Mouse (Mus musculus) urinary bladder, adult 18-20 months (tissue): ENCODE results near the gene Coq7.

Experiments used
- DNase-seq, 2 experiments: peaks; one replicate each; pipeline ENCODE4 v3.0.0; 2022; ENCODE audit warnings: low spot score in 2 of 2, mixed read lengths in 2 of 2

Gene Coq7

DNA sequence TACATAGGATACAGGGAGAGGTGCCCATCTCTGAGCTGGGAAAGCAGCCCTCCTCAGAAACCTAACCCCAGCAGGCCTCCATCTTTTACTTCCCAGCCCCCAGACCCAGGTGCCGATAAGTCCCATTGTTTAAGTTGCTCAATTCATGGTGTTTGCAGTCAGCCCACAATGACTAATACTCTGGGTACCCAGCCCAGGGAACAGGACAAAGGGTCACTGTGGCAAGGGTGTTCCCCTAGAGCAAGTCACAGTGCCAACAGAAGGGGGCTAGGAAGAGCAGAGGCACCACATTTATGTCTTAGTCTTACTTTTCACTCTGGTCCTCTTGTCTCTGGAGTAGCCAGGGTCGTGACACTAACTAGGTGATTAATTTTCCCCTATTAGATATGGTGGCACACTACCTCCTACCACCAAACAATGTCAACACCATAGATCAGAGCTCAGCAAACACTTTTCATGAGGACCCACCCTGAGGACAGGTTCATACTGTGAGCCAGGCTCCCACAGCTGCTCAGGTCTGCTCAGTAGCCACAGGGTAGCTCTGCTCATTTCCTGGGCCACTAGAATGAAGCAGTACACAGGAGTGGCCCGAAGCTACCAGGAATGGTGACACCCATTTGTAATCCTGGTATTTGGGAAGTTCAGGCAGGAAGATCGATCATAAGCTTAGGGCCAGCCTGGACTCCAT lies 38.1 kb downstream of the Coq7 start:
- DNase-seq, result peak in 1 of 2 experiments; percentile 23

DNA sequence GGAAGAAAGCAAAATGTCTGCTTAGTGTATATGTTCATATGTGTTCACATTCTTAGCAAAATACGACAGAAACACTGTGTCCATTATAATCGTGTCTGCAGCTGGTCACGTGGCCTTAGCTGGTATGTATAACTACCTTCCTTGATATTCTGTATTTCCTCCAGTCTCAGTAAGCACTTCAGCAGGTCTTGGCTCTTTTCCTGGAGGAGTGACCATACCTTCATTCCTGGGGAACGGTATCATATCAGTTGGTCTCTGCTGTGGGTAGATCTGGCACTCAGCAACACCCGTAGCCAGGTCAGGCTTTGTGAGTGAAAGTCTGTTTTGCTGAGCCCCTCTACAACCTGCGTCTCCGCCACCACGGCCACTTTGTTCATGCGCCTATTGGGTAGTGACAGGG lies 39.3 kb downstream of the Coq7 start:
- DNase-seq, result no peak

DNA sequence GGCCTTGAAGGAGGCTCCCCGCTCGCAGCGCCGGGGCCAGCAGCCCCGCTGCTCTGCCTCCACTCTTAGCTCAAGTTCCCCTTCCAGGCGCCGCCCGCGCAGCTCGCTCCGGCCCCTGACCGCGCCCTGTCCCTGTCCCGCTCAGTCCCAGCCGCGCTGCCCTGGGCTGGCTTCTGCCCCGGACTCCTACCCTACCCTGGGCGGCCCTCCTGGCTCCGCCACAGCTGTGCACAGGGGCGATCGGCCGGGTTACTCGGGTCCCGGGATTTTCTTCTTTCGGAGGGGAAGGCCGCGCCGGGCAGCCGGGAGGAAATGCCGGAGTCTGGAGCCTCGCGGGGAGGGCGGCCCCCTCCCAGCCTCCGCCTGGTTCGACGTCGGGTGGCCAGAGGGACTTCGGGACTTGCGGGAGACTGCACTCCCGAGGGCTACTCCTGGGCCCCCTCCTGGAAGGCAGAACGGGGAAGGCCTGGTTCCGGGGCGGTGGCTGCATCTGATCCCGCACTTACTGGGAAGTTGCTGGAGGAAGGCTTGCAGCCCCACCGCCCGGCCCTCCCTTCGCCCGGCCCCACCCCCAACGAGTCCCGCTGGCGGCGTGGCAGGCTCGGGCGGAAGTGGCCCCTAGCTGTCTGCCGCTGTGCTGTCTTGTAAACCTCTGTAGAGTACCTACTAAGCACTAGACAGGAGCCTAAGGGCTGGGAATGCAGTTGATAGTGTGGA lies 41.6 kb downstream of the Coq7 start, which contains the start of gene Itpripl2:
Gene Itpripl2 (minus strand): TSS at position 545 of the 717 bp plus-strand sequence.
- DNase-seq, result peak; percentile 83 to 85

DNA sequence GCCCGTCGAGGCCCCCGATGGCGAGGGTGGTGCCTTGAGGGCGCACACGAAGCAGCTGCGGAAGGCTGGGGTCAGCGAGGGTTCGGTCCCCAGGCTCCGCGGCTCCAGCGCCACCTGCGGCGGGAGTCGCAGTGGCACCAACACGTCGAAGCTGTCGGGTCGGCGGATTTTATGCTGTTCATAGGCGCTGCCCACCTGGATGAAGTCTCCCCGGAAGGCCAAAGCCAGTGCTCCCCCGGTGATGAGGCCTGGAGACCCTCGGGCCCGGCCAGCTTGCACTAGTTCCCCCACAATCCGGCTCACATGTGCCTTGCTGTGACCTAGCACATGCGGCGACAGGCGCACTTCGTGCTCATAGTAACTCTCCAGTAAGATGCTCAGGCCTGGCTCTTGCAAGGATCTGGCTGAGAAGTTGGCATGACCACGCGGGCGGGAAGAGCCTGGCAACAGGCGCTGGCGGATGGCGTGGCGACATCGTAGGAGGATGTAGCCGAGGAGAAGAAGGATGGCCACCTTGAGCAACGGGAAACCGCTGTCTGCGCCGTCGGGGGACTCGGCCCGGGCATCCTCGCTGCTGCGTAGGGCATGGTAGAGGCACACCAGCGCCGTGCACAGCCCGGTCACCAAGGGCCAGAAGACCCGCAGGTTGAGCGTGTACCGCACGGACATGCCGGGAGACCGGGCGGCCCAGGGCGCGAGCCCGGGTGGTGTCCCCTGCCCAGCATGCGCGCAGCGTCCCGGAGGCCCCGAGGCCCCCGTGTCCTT lies 42.3 kb downstream of the Coq7 start:
- no peak for DNase-seq

DNA sequence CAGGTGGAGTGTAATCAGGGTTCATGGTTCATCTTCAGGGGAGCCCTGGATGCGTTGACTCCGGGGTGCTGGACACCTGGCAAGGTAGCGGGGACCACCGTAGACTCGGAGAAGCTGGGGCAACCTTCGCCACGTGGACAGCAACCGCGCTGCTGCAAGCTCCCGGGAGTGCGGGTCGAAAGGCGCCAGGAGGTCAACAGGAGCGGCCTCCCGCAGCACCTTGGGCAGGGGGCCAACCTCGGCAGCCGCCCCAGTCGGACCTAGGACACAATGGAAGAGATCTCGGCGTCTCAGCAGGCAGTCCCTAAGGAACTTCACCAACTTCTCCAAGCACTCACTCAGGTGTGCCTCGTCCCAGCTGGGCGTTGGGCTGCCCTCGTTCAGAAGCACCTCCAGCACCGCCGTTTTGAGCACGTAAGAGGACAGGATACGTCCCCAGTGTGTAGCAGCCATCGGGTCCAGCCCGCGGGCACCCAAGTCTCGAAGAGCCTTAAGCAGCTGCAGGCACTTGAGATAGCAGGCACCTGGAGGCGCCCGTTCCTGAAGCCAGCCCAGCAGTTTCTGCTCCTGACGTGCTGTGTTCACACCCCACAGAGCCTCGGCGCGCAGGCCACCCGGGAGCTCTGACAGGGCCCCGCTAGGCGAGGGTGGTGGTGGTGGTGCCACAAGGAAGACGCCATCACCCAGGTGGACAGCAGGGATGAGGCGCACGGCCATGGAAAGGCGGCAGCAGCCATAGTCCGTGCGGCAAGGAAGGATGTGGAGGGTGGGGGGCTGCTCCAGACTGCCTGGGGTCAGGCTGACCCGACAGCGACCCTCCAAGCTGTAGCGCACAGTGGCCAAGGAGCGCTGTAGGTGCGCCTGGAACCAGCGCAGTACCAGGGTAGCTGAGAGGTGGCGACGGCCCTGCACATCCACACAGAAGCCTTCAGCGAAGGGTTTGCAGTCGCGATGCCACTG lies 43.2 kb downstream of the Coq7 start:
- DNase-seq, result no peak

DNA sequence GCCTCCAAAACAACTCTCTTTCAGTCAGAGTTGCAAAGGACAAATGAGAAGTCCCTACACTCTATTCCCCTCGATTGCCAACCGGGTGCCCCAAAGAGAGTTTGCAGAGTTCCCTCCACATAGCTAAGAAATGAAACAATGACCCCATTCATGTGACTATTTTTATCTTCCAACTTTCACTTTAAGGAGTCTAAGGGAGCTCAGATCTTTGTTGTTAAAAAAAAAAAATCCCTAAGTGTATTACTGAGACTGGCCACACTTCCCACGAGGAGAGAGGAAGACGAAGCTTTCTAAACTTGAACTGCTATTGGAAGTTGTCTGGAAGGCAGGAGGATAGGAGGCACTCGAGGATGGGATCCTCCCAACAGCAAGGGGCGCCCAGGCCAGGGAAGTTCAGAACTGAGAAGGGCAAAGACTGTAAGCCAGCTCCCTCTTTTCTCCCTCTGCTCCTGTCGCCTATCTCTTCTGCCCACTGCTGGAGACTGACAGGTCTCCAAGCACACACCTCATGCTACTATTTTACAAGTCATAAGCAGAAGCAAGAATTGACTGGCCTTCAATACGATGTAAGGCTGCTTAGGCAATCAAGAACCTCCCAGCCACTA lies 45.0 kb downstream of the Coq7 start:
- no peak for DNase-seq

DNA sequence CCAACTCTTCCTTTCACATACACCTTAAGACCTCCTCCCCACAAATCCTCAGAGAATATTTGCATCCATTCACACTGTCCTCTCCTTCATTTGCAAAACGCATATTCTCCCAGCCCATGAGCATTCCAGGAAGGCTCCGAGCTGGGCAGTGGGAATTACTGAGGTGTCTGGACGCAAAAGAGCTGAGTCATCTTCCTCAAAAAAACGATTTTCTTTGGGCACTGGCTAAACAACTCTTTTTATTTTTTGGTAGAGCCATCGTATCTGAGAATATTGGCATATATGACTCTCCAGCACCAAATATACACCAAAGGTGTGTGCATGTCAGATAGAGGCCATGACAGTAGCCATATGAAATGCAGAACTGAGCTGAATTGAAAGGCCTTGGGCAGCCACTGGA lies 46.2 kb downstream of the Coq7 start:
- DNase-seq, result no peak

DNA sequence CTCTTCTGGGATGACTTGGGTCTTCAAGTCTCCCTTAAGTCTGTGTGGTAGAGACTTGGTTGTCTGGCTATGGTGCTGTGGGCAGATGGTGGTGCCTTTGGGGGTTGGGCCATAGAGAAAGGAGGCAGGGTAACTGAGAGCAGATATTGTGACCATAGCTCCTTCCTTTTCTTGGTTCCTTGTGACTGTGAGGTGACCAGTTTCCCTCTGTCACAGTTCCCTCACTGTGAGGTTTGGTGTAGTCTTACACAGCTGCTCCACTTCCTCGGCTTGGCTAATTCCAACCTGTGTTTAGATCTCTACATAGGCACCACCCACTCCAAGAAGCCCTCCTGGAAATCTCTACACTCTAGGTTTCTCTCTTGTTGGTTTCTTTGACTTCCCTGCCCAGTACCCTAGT lies 49.2 kb downstream of the Coq7 start:
- no peak for DNase-seq

DNA sequence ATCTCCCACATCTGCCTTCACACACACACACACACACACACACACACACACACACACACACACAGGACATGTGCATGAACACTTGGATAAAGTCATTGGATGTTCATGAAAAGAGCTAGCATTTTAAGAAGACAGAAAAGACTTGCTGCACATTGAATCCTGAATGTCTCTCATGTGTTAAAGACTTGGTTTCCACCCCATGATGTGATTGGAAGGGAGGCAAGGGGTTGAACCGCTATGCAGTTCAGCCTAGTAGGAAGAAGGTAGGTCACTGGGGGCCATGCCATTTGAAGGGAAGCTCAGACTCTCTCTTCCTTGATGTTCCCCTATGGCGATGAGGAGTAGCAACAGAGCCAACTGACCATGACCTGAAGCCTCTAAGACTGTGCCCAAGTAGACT lies 51.2 kb downstream of the Coq7 start:
- no peak for DNase-seq

DNA sequence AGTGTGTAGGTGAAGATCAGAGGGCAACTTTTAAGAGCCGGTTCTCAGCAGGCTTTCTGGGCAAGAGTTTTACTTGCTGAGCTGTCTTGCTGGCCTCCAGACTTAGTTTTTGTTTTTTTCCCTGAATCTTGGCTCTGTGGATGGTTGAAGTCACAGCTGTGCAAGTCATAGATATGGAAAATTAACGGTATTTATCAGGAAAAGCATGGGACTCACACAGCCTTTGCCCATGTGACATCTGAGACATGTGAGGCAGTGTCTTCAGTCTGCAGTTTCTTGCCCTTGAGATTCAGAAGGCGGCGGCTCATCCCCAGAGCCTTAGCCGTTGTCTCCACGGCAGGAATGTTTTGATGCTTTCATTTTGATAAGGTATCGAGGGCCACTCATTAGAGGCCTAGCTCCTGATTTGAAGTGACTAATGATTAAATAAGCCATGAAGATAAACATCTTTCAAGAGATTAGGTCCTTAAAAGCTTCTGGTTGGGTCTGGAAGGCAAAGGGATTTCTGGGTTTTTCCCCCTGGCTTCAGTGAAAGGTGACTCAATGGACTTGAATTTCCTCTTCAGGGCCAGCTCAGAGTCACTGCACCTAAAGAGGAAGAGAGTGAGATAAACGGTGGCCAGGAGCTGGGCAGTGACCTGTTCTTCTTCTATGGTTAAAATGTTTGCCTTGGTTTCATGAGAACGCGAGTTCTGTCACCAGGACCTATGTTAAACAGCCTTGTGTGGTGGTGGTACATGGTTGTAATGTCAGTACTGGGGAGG lies 51.9 kb downstream of the Coq7 start:
- no peak for DNase-seq

DNA sequence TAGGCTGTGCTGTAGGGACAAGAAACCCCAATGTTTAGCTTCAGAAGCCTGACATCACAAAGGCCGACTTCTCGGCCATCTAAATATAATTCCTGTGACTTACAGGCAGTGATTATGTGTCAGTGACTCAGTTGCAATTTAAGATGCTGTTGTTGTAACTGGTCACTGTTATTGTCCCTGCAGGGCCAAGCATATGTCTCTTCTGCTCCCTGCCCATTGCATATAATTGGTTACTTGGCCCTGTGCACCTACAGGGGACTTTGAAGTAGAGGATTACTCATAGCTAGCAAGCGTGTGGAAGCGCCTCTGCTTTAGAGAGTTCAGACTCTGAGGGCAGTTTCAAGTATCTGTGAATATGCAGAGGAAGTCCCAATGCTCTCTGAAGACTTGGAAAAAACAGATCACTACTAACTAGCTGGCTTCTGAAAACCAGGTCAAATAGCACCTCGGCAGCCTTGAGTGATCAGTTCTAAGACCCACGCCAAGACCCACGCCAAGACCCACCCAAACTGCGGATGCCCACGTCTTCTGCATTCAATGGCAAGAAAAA lies 52.9 kb downstream of the Coq7 start:
- DNase-seq, result no peak

DNA sequence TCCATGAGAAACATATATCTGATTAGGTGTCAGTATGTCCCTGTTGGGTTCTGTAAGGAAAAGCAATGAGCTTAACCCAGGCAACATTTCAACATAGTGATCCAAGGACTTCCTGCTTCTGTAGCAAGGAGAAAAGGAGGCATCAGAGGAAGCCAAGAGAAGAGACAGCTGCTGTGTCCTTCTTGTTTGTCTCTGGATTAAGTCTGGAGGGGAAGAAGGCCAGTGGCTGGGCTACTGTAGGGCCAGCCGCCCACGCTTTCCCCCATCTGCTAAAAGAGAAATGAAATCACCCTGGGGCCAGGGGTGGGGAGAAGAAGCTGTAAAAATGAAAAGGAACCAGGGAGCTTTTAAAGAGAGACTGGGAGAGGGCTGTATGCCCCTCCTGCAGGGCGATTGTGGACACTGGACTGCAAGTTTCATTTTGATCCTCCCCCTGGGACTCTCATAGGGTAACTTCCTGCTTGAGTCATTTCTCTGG lies 54.3 kb downstream of the Coq7 start:
- peak in 1 of 2 experiments; percentile 69 for DNase-seq

DNA sequence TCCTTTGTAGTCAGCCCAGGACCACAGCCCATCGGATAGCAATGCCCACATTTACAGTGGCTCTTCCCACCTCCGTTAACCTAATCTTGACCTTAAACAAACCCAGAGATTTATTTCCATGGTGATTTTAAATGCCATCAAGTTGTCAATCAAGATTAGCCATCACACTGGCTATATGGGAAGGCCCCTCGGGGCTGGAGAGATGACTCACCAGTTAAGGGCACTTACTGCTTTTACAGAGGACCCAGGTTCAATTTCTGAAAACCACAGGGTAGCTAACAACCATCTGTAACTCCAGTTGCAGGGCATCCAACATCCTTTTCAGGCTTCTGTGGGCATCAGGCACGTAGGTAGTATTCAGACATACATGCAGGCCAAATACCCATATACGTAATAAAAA lies 56.7 kb downstream of the Coq7 start:
- DNase-seq, result no peak

DNA sequence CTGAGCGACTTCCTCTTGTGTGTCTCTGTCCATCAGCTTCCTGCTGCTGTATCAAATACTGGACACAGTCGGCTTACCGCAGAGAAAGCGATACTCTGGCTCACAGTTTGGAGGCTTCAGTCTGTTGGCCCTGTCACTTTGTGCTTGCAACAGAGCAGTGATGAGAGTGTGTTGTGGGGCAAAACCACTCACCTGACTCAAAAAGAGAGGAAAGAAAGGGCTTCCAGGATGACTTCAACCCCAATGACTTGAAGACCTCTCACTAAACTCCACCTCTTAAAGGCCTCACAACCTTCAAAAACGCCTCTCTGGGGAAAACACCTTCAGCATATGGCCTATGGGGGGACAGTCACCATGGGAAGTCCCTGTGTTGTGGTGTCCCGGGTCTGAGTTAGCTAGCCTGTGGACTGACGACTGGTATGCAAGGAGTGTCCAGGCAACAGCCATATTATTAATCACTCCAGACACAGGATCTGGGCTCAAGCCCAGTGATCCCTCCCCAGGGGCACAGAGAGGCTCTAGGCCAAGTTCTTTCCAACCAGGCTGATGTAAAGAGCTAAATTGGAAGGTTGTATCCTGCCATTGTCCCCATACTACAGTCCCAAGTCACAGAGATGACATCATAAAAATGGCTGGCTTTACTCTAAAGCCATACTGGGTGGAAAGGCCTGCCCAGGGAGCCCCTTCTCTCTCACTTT lies 58.0 kb downstream of the Coq7 start:
- no peak for DNase-seq

DNA sequence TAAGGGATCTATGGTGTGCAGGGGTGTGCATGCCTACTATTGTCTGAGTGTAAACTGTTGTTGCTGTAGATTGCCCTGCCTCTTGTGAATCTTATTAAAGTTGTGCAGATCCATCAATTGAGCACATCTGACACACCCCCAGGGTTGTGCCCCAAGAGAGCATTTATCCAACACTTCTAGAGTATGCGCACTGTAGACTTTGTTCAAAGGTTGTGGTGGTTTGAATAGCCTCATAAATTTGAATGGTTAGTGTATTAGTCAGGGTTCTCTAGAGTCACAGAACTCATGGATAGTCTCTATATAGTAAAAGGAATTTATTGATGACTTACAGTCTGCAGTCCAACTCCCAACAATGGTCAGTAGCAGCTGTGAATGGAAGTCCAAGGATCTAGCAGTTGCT lies 60.3 kb downstream of the Coq7 start:
- DNase-seq, result no peak

DNA sequence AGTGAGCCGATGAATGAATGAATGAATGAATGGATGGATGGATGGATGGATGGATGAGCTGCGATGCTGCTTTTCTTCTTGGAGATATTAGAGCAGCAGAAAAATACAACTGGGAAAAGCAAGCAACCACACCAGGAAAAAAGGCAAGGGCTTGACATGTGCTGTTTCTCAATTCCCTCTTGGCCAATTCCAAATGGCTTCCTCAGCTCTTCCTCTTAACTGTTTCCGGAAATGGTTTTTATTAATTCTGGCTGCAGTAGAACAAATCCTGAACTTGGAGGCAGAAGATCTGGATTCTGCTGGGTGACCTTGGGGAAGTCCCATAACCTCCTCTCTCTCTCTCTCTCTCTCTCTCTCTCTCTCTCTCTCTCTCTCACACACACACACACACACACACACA lies 65.1 kb downstream of the Coq7 start:
- DNase-seq, result no peak

DNA sequence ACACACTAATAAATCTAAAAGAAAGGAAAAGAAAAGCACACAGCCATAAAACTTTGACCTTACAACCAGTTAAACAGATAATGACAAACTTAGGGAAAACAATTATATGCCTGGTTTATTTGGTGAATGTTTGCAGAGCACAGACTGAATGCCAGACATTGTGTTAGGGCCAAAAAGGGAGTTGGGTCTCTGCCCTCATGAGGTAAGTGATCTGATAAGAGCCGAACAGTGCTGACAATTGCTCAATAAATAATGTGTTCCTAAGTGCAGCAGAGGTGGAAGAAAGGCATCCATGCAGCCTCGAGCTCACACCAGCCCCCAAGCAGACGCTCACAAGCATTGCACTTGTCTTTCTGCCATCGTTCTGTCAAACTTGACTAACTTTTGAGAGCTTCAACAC lies 68.7 kb downstream of the Coq7 start:
- DNase-seq, result no peak

DNA sequence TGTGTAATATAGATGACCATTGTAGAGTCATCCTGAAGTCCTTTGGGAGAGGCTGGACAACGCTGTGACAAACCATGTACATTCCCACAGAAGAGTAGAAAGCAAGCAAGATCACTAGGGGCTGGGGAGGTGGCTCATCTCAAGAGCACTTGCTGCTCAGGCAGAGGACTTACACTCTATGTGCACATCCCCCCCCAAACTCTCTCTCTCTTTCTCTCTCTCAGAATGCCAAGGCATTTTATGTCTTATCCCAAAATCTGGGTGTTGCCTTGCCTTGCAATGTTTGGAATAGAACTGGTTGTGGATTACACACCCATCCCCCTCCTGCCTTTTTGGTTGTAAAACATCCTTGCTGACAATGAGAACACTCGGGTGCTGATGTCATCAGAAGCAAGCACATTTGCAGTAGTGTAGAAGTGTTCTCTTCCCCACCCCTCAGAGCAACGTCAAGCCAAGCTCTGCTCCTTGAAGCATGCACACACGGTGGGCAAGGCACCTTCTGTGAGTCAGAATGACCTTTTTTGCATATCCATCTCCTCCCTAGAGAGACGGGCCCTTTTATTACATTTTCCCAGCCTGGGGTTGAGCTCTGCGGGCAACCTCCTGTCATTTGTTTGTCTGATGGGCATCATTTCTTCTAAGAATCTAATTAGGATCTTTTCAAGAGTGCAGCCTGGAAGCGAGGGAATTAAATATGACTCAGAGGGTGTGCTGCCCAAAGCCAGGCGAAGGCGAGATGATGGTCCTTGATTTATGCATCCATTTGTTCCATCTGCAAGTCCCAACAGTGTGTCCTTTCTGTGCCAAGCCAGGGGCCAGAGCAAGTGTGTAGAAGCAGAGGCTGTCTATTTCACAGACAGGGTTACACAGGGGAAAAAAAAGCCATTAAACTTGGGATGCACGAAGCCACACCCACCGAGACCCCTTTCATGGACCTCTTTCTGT lies 70.1 kb downstream of the Coq7 start:
- no peak for DNase-seq
